Mouse (Mus musculus) spleen, adult 2 months (tissue): Measurements from ENCODE around the gene Tet2.

Source experiments
- CTCF ChIP-seq: fragments of 200-500 bp; IDR thresholded peaks from 2 replicates; pipeline ENCODE4 v1.5.1; 2011; ENCODE audit warnings: mild to moderate bottlenecking, inconsistent platforms; ENCODE audit not compliant: insufficient read depth, insufficient read length, insufficient replicate concordance; ENCODE audit errors: extremely low read depth
- POLR2A ChIP-seq: fragments of 200-500 bp; IDR thresholded peaks from 2 replicates; pipeline ENCODE4 v1.6.1; 2011; ENCODE audit warnings: low read depth, low read length, inconsistent platforms

DNA sequence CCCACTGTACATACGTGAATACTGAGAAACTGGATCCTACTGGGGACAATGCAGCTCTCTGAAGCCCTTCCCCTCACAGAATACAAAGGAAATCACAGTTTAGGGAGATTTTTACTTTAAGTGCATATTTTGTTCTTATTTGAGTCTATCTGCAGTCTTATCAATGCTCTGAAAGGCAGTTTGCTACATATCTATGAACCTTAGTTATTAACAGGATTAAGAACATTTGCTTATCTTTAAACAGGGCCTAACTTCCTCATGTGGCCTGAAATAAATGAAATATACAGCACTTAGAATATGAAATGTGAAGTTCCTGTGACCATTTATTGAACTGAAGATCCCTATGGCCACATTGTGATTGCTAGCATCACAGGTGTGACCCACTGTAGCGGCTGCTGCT, 53.6 kb downstream of the Tet2 start:
- TF ChIP-seq POLR2A = no peak
- no peak for TF ChIP-seq CTCF
